ENCODE assay signal across 23 mouse cellular contexts in the genomic region with DNA sequence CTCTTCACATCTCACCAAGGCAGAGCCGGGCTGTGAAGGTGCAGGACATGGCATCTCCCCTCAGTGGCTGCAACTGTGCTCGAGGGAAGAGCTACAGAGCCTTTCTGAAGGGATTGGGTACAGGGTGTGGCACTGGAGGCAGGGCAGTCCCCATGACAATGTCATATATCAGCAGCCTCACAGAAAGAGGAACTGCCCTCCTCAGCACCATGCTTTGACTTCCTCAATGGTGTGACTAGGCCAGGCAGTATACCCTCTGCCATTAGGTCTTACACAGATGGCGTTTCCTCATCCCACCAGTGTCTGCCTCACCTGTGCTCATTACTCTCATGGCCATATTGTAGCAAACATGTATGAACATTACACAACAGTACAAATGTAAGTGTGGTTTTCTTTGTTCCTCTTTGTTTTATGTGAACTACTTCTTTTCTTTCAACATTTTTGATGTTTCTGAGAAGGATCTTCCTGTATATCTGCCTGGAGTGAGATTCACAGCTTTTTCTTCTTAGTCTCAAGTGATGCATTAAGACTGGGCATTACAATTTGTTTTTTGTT. TPM values are rescaled to one million over a fixed set of nuclear protein-coding genes. Genes with fewer than 3 reads are reported as not detected.
A peak's percentile ranks its signal among the peaks of the same experiment; 100 is the strongest.
DNase-seq lines count a peak whose midpoint lies in the region; ATAC-seq and TF ChIP-seq lines count a peak whose summit lies in the region.
"Not testable (repeated sequence)": the region's sequence is repeated elsewhere in the genome, so short reads cannot be mapped to it uniquely, and the experiment has no call there.
"Had no signal": no experiment of that assay in that cellular context is flagged by ENCODE, and none has a peak within 500 bp of the region (broad histone marks: within the 10 kb centered on the region; RNA-seq: fewer than 3 reads in every experiment).

A gene (minus strand): TSS at position 85 of the 555 bp plus-strand sequence.

- not testable (repeated sequence) for H3K27ac ChIP-seq in liver, postnatal 0 days (ENCODE audit: low read depth)

- DNase-seq in A20 (ENCODE audit: low read depth, low spot score) = peak; percentile 84
- peak; percentile 88 for DNase-seq in MEL-GATA-1-ER (ENCODE audit: extremely low read depth, low read depth)
- peak; percentile 9 for DNase-seq in heart, postnatal 25 days (ENCODE audit: low spot score)
- peak; percentile 33 for DNase-seq in liver, postnatal 0 days
- peak; percentile 59 for DNase-seq in lung, postnatal 36 days
- DNase-seq in monocyte, adult 2 months (ENCODE audit: low read depth in 1 of 2, low spot score in 2 of 2) = peak; percentile 57 to 65
- DNase-seq in spleen, adult 18-20 months = peak; percentile 33 to 42

- H3K9ac ChIP-seq in liver, postnatal 0 days (replicated peaks) = not testable (repeated sequence)

- not testable (repeated sequence) for H3K36me3 ChIP-seq in liver, postnatal 0 days (replicated peaks; ENCODE audit: insufficient read depth, low read length)

- not testable (repeated sequence) for H3K4me3 ChIP-seq in liver, postnatal 0 days (ENCODE audit: low read depth, low read length)

- 17% methylated on average over 3 of the region's 3 CpGs for WGBS in liver, postnatal 0 days (ENCODE audit: insufficient replicate concordance)

- not testable (repeated sequence) for H3K4me1 ChIP-seq in liver, postnatal 0 days (ENCODE audit: insufficient read depth)

- H3K9me3 ChIP-seq in liver, postnatal 0 days (ENCODE audit: low read length) = not testable (repeated sequence)

- intact Hi-C loops in heart, postnatal 25 days (cut with DNase I) = not testable (repeated sequence)

- not testable (repeated sequence) for TF ChIP-seq CTCF in liver, postnatal 0 days (IDR thresholded peaks at IDR 0.05; ENCODE audit: low read depth)

- not testable (repeated sequence) for H3K27me3 ChIP-seq in liver, postnatal 0 days (ENCODE audit: insufficient read depth, low read length)

- not testable (repeated sequence) for TF ChIP-seq EP300 in liver, postnatal 0 days (IDR thresholded peaks at IDR 0.05; ENCODE audit: low read depth)

- H3K4me2 ChIP-seq in liver, postnatal 0 days (ENCODE audit: low read depth, low read length) = not testable (repeated sequence)

- ATAC-seq in common myeloid progenitor, adult 5-6 weeks (replicated peaks; ENCODE audit: low read depth, poor library complexity, severe bottlenecking) = peak; percentile 81
- ATAC-seq in liver, postnatal 0 days = not testable (repeated sequence)

RNA-seq across cellular contexts. Expression of the gene that starts here (rescaled TPM):
- total RNA-seq in common myeloid progenitor, adult 5-6 weeks (2017) = 0.64 TPM in 1 of 2 replicates, not detected in the other
- total RNA-seq in heart, postnatal 25 days (2021) = under 1 TPM; 0.17 to 0.18 TPM
- 1.4 and 1.6 TPM in 2 replicates for polyA plus RNA-seq in liver, postnatal 0 days (2015; fragmentation: Nextera tagmentation; extraction: Ambion mirVana)
- total RNA-seq: adrenal gland, postnatal 14 days; ES-E14; heart, adult 18-20 months; left cerebral cortex, postnatal 10 days had no signal
- polyA plus RNA-seq: forebrain, embryonic 13.5 days; heart, embryonic 12.5 days; hindbrain, embryonic 10.5 days; hindbrain, embryonic 15.5 days; inflammation-experienced regulatory T-cells, adult 6 months; kidney, embryonic 14.5 days; limb, embryonic 10.5 days; midbrain, embryonic 10.5 days; midbrain, embryonic 15.5 days; myocyte; neural tube, embryonic 12.5 days had no signal

Comparison
In these comparisons a context has a peak if more than half of its experiments do, and no peak if none do; other contexts are left out.
1. Peak in ATAC-seq in common myeloid progenitor, adult 5-6 weeks; RNA of the gene not detected or under 1 TPM.
2. Peak in DNase-seq in heart, postnatal 25 days; RNA of the gene not detected or under 1 TPM.
3. DNase-seq: peak in every context shown above with its lines; median percentile 88 in MEL-GATA-1-ER; 84 in A20; 61 in monocyte, adult 2 months; 59 in lung, postnatal 36 days; 38 in spleen, adult 18-20 months; 33 in liver, postnatal 0 days; 9 in heart, postnatal 25 days.